ENCODE assay signal across 9 mouse cellular contexts in genomic region chr7:66442501-66443369, GRCm38 (mm10). TPM values are rescaled to one million over a fixed set of nuclear protein-coding genes. Genes with fewer than 3 reads are reported as not detected.
DNase-seq lines count a peak whose midpoint lies in the region; ATAC-seq lines count a peak whose summit lies in the region.
"Had no signal": no experiment of that assay in that cellular context is flagged by ENCODE, and none has a peak within 500 bp of the region (broad histone marks: within the 10 kb centered on the region; RNA-seq: fewer than 3 reads in every experiment).

No protein-coding gene starts in this region.

- H3K4me3 ChIP-seq in heart, embryonic 16.5 days (ENCODE audit: low read length), result no peak overlapping the region
- no peak overlapping the region for H3K4me3 ChIP-seq in heart, embryonic 12.5 days
- H3K4me3 ChIP-seq in limb, embryonic 10.5 days, result no peak overlapping the region
- no peak overlapping the region for H3K4me3 ChIP-seq in midbrain, embryonic 13.5 days (replicated peaks)

- no peaks in the 10 kb centered on the region for H3K36me3 ChIP-seq in heart, embryonic 16.5 days (ENCODE audit: control insufficient read depth, insufficient read depth)
- H3K36me3 ChIP-seq in heart, embryonic 12.5 days, result no peaks in the 10 kb centered on the region
- no peaks in the 10 kb centered on the region for H3K36me3 ChIP-seq in limb, embryonic 10.5 days
- H3K36me3 ChIP-seq in midbrain, embryonic 13.5 days, result no peaks in the 10 kb centered on the region

- H3K4me2 ChIP-seq in heart, embryonic 16.5 days (ENCODE audit: low read depth, low read length), result no peak overlapping the region
- no peak overlapping the region for H3K4me2 ChIP-seq in heart, embryonic 12.5 days
- H3K4me2 ChIP-seq in midbrain, embryonic 13.5 days (replicated peaks), result no peak overlapping the region

- no peak; the same call in 1 of the 2 replicates for ATAC-seq in heart, embryonic 16.5 days (replicated peaks; ENCODE audit: extremely low read depth, insufficient read depth, low FRiP score)
- ATAC-seq in heart, embryonic 12.5 days (ENCODE audit: insufficient number of reproducible peaks, low FRiP score), result no peak
- ATAC-seq in midbrain, embryonic 13.5 days, result no peak

- no peaks in the 10 kb centered on the region for H3K9me3 ChIP-seq in heart, embryonic 16.5 days (replicated peaks; ENCODE audit: control insufficient read depth, low read length)
- no peaks in the 10 kb centered on the region for H3K9me3 ChIP-seq in heart, embryonic 12.5 days (replicated peaks)
- H3K9me3 ChIP-seq in limb, embryonic 10.5 days (replicated peaks), result no peaks in the 10 kb centered on the region
- no peaks in the 10 kb centered on the region for H3K9me3 ChIP-seq in midbrain, embryonic 13.5 days

- H3K27me3 ChIP-seq in heart, embryonic 16.5 days (ENCODE audit: control insufficient read depth, insufficient read depth, low read length), result no peaks in the 10 kb centered on the region; the same call in 1 of the 2 replicates
- H3K27me3 ChIP-seq in heart, embryonic 12.5 days (replicated peaks), result no peaks in the 10 kb centered on the region
- H3K27me3 ChIP-seq in limb, embryonic 10.5 days (ENCODE audit: low read depth, poor library complexity, severe bottlenecking), result peaks cover 3% of the 10 kb centered on the region; the same call in 1 of the 2 replicates
- H3K27me3 ChIP-seq in midbrain, embryonic 13.5 days, result no peaks in the 10 kb centered on the region

- H3K9ac ChIP-seq in heart, embryonic 16.5 days (ENCODE audit: low read length), result no peak overlapping the region
- no peak overlapping the region for H3K9ac ChIP-seq in heart, embryonic 12.5 days
- no peak overlapping the region for H3K9ac ChIP-seq in midbrain, embryonic 13.5 days (replicated peaks)
- H3K9ac ChIP-seq: liver, embryonic 14.5 days had no signal

- H3K4me1 ChIP-seq in heart, embryonic 16.5 days (ENCODE audit: control insufficient read depth, insufficient read depth, low read length), result peaks cover 7% of the 10 kb centered on the region
- peaks cover 13% of the 10 kb centered on the region for H3K4me1 ChIP-seq in heart, embryonic 12.5 days (replicated peaks)
- H3K4me1 ChIP-seq in limb, embryonic 10.5 days, result peaks cover 25% of the 10 kb centered on the region
- H3K4me1 ChIP-seq in midbrain, embryonic 13.5 days (replicated peaks), result peaks cover 10% of the 10 kb centered on the region

- 0 out of 2 replicates have a peak overlapping the region, but pooled peaks have one; percentile 2 for H3K27ac ChIP-seq in heart, embryonic 16.5 days (ENCODE audit: low read length)
- H3K27ac ChIP-seq in heart, embryonic 12.5 days (ENCODE audit: poor library complexity, severe bottlenecking), result no peak overlapping the region
- H3K27ac ChIP-seq in limb, embryonic 10.5 days, result peak overlapping the region; percentile 53
- H3K27ac ChIP-seq in midbrain, embryonic 13.5 days, result no peak overlapping the region
- H3K27ac ChIP-seq: liver, embryonic 14.5 days had no signal

- peak; percentile 54 for DNase-seq in testis, postnatal 10 days (ENCODE audit: low spot score)
- no peak for DNase-seq in testis, postnatal 14 days (ENCODE audit: low spot score)
- DNase-seq in limb, embryonic 10.5 days (ENCODE audit: low spot score), result no peak
- DNase-seq in spleen, postnatal 14 days (ENCODE audit: low spot score in 2 of 2), result no peak
- DNase-seq: thymus, postnatal 36 days had no signal

- WGBS in heart, embryonic 16.5 days, result 60% methylated on average over 15 of the region's 15 CpGs
- 68% methylated on average over 15 of the region's 15 CpGs for WGBS in heart, embryonic 12.5 days
- 63% methylated on average over 15 of the region's 15 CpGs for WGBS in limb, embryonic 10.5 days
- 69% methylated on average over 15 of the region's 15 CpGs for WGBS in midbrain, embryonic 13.5 days

RNA-seq across cellular contexts. Expression of gene Aldh1a3, which starts 15.4 kb away (rescaled TPM):
- polyA plus RNA-seq in heart, embryonic 16.5 days (2015; fragmentation: Nextera tagmentation; extraction: Ambion mirVana), result 1.8 and 2.0 TPM in 2 replicates
- polyA plus RNA-seq in heart, embryonic 12.5 days (2016; fragmentation: Nextera tagmentation; extraction: Ambion mirVana), result 0.69 and 0.74 TPM in 2 replicates
- polyA plus RNA-seq in limb, embryonic 10.5 days (2016; fragmentation: Nextera tagmentation; extraction: Ambion mirVana), result 1.1 and 1.5 TPM in 2 replicates
- polyA plus RNA-seq in midbrain, embryonic 13.5 days (2015; fragmentation: Nextera tagmentation; extraction: Ambion mirVana), result 0.71 and 0.93 TPM in 2 replicates

RNA-seq across cellular contexts. Expression of gene Lrrk1, which starts 54.6 kb away (rescaled TPM):
- polyA plus RNA-seq in heart, embryonic 16.5 days (2015; fragmentation: Nextera tagmentation; extraction: Ambion mirVana), result 8.4 and 11.4 TPM in 2 replicates
- 9.1 and 9.8 TPM in 2 replicates for polyA plus RNA-seq in heart, embryonic 12.5 days (2016; fragmentation: Nextera tagmentation; extraction: Ambion mirVana)
- 8.1 and 10.2 TPM in 2 replicates for polyA plus RNA-seq in limb, embryonic 10.5 days (2016; fragmentation: Nextera tagmentation; extraction: Ambion mirVana)
- 2.8 and 2.9 TPM in 2 replicates for polyA plus RNA-seq in midbrain, embryonic 13.5 days (2015; fragmentation: Nextera tagmentation; extraction: Ambion mirVana)

Comparison
In these comparisons a context has a peak if more than half of its experiments do, and no peak if none do; other contexts are left out.
1. H3K27ac ChIP-seq: peak in heart, embryonic 16.5 days (single experiment) and limb, embryonic 10.5 days (single experiment); none in heart, embryonic 12.5 days (single experiment) and midbrain, embryonic 13.5 days (single experiment).